Mouse (Mus musculus): Measurements from ENCODE around the gene Lsm14a.

DNA sequence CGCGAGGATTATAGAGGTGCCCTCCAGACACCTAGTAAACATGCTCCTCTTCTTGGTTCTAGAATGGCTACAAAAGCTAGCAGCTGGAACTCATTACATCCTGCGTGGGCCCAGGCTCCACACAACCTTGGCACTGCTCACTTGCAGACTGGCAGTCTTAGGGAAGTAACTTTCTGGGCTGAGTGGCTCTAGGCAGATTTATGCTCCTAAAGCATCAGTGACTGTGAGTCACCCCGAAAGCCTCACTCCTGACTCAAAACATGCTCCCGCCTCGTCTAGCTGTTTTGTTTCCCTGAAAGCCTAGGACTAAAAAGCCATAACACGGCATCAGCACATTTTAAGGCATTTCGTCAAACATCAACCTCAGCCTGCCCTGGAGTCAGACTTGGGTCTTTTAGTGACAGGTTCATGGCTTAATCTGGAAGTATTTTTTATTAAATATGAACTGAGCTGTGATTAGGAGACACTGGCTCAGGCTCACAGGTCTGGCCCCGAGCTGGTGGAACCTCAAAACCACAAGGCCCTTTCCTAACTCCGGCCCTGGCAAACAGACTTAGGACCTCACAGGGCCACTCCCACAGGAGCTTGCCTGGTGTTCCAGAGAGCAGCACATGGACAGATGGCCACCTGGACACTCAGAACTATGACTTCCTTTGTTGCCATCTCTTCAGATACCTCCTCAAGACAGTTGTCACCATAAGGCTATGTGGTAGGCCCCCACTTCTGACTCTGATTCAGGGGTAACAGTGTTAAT lies 50.9 kb downstream of the Lsm14a start:
- TF ChIP-seq CTCF (IDR thresholded peaks at IDR 0.05; ENCODE audit: extremely low read depth, insufficient read length, insufficient replicate concordance, low read depth, low read length): no peak
- TF ChIP-seq POLR2A (IDR thresholded peaks at IDR 0.05; ENCODE audit: low read depth, low read length): no peak
